Comparison of ENCODE assay signal across 26 mouse cellular contexts in the genomic region with DNA sequence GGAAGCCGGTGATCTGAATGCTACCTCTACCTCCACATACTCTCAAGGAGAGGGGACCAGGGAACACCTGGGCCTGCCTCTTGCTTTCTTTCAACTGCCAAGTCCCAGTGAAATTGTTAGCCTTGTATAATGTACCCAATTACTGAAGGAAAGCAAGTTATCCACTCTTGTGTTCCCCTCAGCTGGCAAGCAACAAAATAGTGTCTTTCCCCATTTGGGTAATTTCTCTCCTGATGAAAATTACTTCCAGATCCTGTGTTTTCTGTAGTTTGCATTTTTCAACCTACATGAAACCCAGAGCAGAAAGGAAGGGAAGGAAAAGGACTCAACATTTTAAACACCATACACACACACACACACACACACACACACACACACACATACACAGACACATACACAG.
DNase-seq lines count a peak whose midpoint lies in the region; ATAC-seq and TF ChIP-seq lines count a peak whose summit lies in the region.
"Had no signal": no experiment of that assay in that cellular context is flagged by ENCODE, and none has a peak within 500 bp of the region (broad histone marks: within the 10 kb centered on the region; RNA-seq: fewer than 3 reads in every experiment).

No protein-coding gene starts in this region.

- H3K36me3 ChIP-seq in limb, embryonic 12.5 days: peaks cover 11% of the 10 kb centered on the region; the same call in 1 of the 2 replicates
- H3K36me3 ChIP-seq in limb, embryonic 10.5 days: peaks cover 11% of the 10 kb centered on the region
- no peaks in the 10 kb centered on the region for H3K36me3 ChIP-seq in embryonic facial prominence, embryonic 11.5 days (replicated peaks; ENCODE audit: control insufficient read depth, insufficient read depth, low read depth, low read length)
- H3K36me3 ChIP-seq in embryonic facial prominence, embryonic 13.5 days: no peaks in the 10 kb centered on the region
- no peaks in the 10 kb centered on the region for H3K36me3 ChIP-seq in limb, embryonic 14.5 days (ENCODE audit: control insufficient read depth, insufficient read depth, low read length)
- H3K36me3 ChIP-seq: embryonic facial prominence, embryonic 15.5 days; G1E had no signal

- H3K27me3 ChIP-seq in limb, embryonic 12.5 days: no peaks in the 10 kb centered on the region
- no peaks in the 10 kb centered on the region for H3K27me3 ChIP-seq in limb, embryonic 10.5 days (ENCODE audit: low read depth, poor library complexity, severe bottlenecking)
- no peaks in the 10 kb centered on the region for H3K27me3 ChIP-seq in embryonic facial prominence, embryonic 11.5 days (ENCODE audit: control insufficient read depth, insufficient read depth, low read length)
- H3K27me3 ChIP-seq in embryonic facial prominence, embryonic 13.5 days: no peaks in the 10 kb centered on the region
- no peaks in the 10 kb centered on the region for H3K27me3 ChIP-seq in limb, embryonic 14.5 days (ENCODE audit: control insufficient read depth, insufficient read depth, low read length)
- H3K27me3 ChIP-seq: CH12.LX; embryonic facial prominence, embryonic 15.5 days; Patski had no signal

- H3K4me2 ChIP-seq in limb, embryonic 12.5 days: no peak overlapping the region
- no peak overlapping the region for H3K4me2 ChIP-seq in embryonic facial prominence, embryonic 11.5 days (ENCODE audit: low read depth, low read length)
- no peak overlapping the region for H3K4me2 ChIP-seq in embryonic facial prominence, embryonic 13.5 days
- no peak overlapping the region for H3K4me2 ChIP-seq in limb, embryonic 14.5 days (replicated peaks; ENCODE audit: low read depth, low read length, severe bottlenecking)
- H3K4me2 ChIP-seq: embryonic facial prominence, embryonic 15.5 days; forebrain, embryonic 12.5 days had no signal

- H3K4me3 ChIP-seq in limb, embryonic 12.5 days (replicated peaks): no peak overlapping the region
- no peak overlapping the region for H3K4me3 ChIP-seq in limb, embryonic 10.5 days
- H3K4me3 ChIP-seq in embryonic facial prominence, embryonic 11.5 days (ENCODE audit: low read depth, low read length): no peak overlapping the region
- no peak overlapping the region for H3K4me3 ChIP-seq in embryonic facial prominence, embryonic 13.5 days
- no peak overlapping the region for H3K4me3 ChIP-seq in limb, embryonic 14.5 days (replicated peaks; ENCODE audit: low read length)
- H3K4me3 ChIP-seq: embryonic facial prominence, embryonic 15.5 days; erythroblast, embryonic 14.5 days; forebrain, embryonic 10.5 days; forebrain, embryonic 12.5 days had no signal

- no peak for DNase-seq in limb, embryonic 10.5 days (ENCODE audit: low spot score)
- DNase-seq in embryonic facial prominence, embryonic 11.5 days (ENCODE audit: low spot score): peak; percentile 66
- no peak for DNase-seq in limb, embryonic 14.5 days (ENCODE audit: low spot score)
- no peak for DNase-seq in urinary bladder, adult 18-20 months (ENCODE audit: low spot score in 2 of 2)
- DNase-seq in kidney, postnatal 10 days: no peak
- no peak for DNase-seq in kidney, postnatal 14 days
- DNase-seq: adrenal gland, adult 8-10 months; adrenal gland, postnatal 14 days; adrenal gland, postnatal 36 days; cerebellum, adult 11-12 months; cerebellum, adult 8-10 months; cerebellum, adult 9-11 months; cerebellum, postnatal 14 days had no signal

- ATAC-seq in limb, embryonic 12.5 days (ENCODE audit: insufficient number of reproducible peaks, insufficient read depth, low FRiP score, low TSS enrichment, low read depth): no peak
- no peak for ATAC-seq in embryonic facial prominence, embryonic 11.5 days (replicated peaks; ENCODE audit: insufficient number of reproducible peaks, low FRiP score, low TSS enrichment, low read depth)
- no peak for ATAC-seq in embryonic facial prominence, embryonic 13.5 days (ENCODE audit: insufficient number of reproducible peaks, insufficient read depth, low FRiP score, low TSS enrichment, low read depth)
- ATAC-seq in limb, embryonic 14.5 days (ENCODE audit: low FRiP score, low read depth): no peak
- ATAC-seq: activated CD4-positive, CD25-positive, alpha-beta regulatory T cell, adult 4 months; CD4-positive, CD25-positive, alpha-beta regulatory T cell, adult 4 months; forebrain, embryonic 14.5 days; forebrain, embryonic 16.5 days; Patski had no signal

- TF ChIP-seq POLR2A in limb, embryonic 14.5 days (IDR thresholded peaks at IDR 0.05; ENCODE audit: borderline replicate concordance, extremely low read depth, insufficient read depth, insufficient read length): no peak

- H3K9me3 ChIP-seq in limb, embryonic 12.5 days: no peaks in the 10 kb centered on the region
- no peaks in the 10 kb centered on the region for H3K9me3 ChIP-seq in limb, embryonic 10.5 days (replicated peaks)
- no peaks in the 10 kb centered on the region for H3K9me3 ChIP-seq in embryonic facial prominence, embryonic 11.5 days (replicated peaks; ENCODE audit: control insufficient read depth, low read length)
- no peaks in the 10 kb centered on the region for H3K9me3 ChIP-seq in embryonic facial prominence, embryonic 13.5 days
- no peaks in the 10 kb centered on the region for H3K9me3 ChIP-seq in limb, embryonic 14.5 days (ENCODE audit: control insufficient read depth, low read length)
- H3K9me3 ChIP-seq: embryonic facial prominence, embryonic 15.5 days; forebrain, embryonic 10.5 days; forebrain, embryonic 12.5 days had no signal

- peak overlapping the region; percentile 29; the same call in 1 of the 2 replicates for H3K27ac ChIP-seq in limb, embryonic 12.5 days
- H3K27ac ChIP-seq in limb, embryonic 10.5 days: no peak overlapping the region
- H3K27ac ChIP-seq in embryonic facial prominence, embryonic 11.5 days (replicated peaks; ENCODE audit: low read depth, low read length): no peak overlapping the region
- H3K27ac ChIP-seq in embryonic facial prominence, embryonic 13.5 days: peak overlapping the region; percentile 34; the same call in 1 of the 2 replicates
- 0 out of 2 replicates have a peak overlapping the region, but pooled peaks have one; percentile 38 for H3K27ac ChIP-seq in limb, embryonic 14.5 days (replicated peaks; ENCODE audit: low read depth, low read length)
- H3K27ac ChIP-seq: embryonic facial prominence, embryonic 15.5 days; forebrain, embryonic 10.5 days; forebrain, embryonic 12.5 days had no signal

- H3K4me1 ChIP-seq in limb, embryonic 12.5 days (replicated peaks): peaks cover 47% of the 10 kb centered on the region
- peaks cover 45% of the 10 kb centered on the region for H3K4me1 ChIP-seq in limb, embryonic 10.5 days
- H3K4me1 ChIP-seq in embryonic facial prominence, embryonic 11.5 days (ENCODE audit: control insufficient read depth, insufficient read depth, low read length): peaks cover 2% of the 10 kb centered on the region
- H3K4me1 ChIP-seq in embryonic facial prominence, embryonic 13.5 days: peaks cover 59% of the 10 kb centered on the region
- peaks cover 39% of the 10 kb centered on the region for H3K4me1 ChIP-seq in limb, embryonic 14.5 days (ENCODE audit: control insufficient read depth, insufficient read depth, low read length)

- 96% methylated on average over 1 of the region's 1 CpGs for WGBS in limb, embryonic 12.5 days
- WGBS in limb, embryonic 10.5 days: 90% methylated on average over 1 of the region's 1 CpGs
- 63% methylated on average over 1 of the region's 1 CpGs for WGBS in embryonic facial prominence, embryonic 11.5 days
- 69% methylated on average over 1 of the region's 1 CpGs for WGBS in embryonic facial prominence, embryonic 13.5 days
- WGBS in limb, embryonic 14.5 days: 60% methylated on average over 1 of the region's 1 CpGs

- no peak overlapping the region for H3K9ac ChIP-seq in limb, embryonic 12.5 days (replicated peaks)
- H3K9ac ChIP-seq in embryonic facial prominence, embryonic 11.5 days (replicated peaks; ENCODE audit: low read length): no peak overlapping the region
- H3K9ac ChIP-seq in embryonic facial prominence, embryonic 13.5 days: no peak overlapping the region
- H3K9ac ChIP-seq in limb, embryonic 14.5 days (ENCODE audit: low read depth, low read length, severe bottlenecking): no peak overlapping the region
- H3K9ac ChIP-seq: embryonic facial prominence, embryonic 15.5 days; forebrain, embryonic 12.5 days had no signal

Comparison
In these comparisons a context has a peak if more than half of its experiments do, and no peak if none do; other contexts are left out.
1. H3K27ac ChIP-seq: peak in limb, embryonic 12.5 days (single experiment), embryonic facial prominence, embryonic 13.5 days (single experiment) and limb, embryonic 14.5 days (single experiment); none in limb, embryonic 10.5 days (single experiment) and embryonic facial prominence, embryonic 11.5 days (single experiment).